Mouse (Mus musculus) limb, embryonic 13.5 days (tissue): ENCODE measurements around the gene Zfp579. TPM values are rescaled to one million over a fixed set of nuclear protein-coding genes. Genes with fewer than 3 reads are reported as not detected.
"Not testable (repeated sequence)": the region's sequence is repeated elsewhere in the genome, so short reads cannot be mapped to it uniquely, and the experiment has no call there.

ENCODE experiments used
- ATAC-seq: fragments of 200-750 bp; cut with Nextera tagmentation; 2 replicates; pipeline ENCODE4 v1.8.0; 2017; ENCODE audit warnings: low read depth, moderate number of reproducible peaks, moderate TSS enrichment; ENCODE audit not compliant: low FRiP score
- H3K27ac ChIP-seq: fragments of 300-500 bp; sonication (generic); 2 replicates; pipeline ENCODE4 v1.5.1; 2015; ENCODE audit warnings: inconsistent platforms, mild to moderate bottlenecking, moderate library complexity
- H3K27me3 ChIP-seq: fragments of 300-500 bp; sonication (generic); 2 replicates; pipeline ENCODE4 v1.6.1; 2015; ENCODE audit warnings: mild to moderate bottlenecking, inconsistent platforms
- H3K36me3 ChIP-seq: fragments of 300-500 bp; sonication (generic); 2 replicates; pipeline ENCODE4 v1.6.1; 2015; ENCODE audit warnings: inconsistent platforms, mild to moderate bottlenecking, moderate library complexity
- H3K4me1 ChIP-seq: fragments of 300-500 bp; sonication (generic); 2 replicates; pipeline ENCODE4 v1.6.1; 2015; ENCODE audit warnings: inconsistent platforms
- H3K4me2 ChIP-seq: fragments of 300-500 bp; sonication (generic); replicated peaks from 2 replicates; pipeline ENCODE4 v1.6.1; 2015; ENCODE audit warnings: inconsistent platforms, mild to moderate bottlenecking, moderate library complexity
- H3K4me3 ChIP-seq: fragments of 300-500 bp; sonication (generic); 2 replicates; pipeline ENCODE4 v1.5.1; 2015; ENCODE audit warnings: moderate library complexity, mild to moderate bottlenecking, inconsistent platforms
- H3K9ac ChIP-seq: fragments of 300-500 bp; sonication (generic); 2 replicates; pipeline ENCODE4 v1.6.1; 2015; ENCODE audit warnings: mild to moderate bottlenecking, inconsistent platforms
- H3K9me3 ChIP-seq: fragments of 300-500 bp; sonication (generic); 2 replicates; pipeline ENCODE4 v1.6.1; 2016; ENCODE audit warnings: inconsistent platforms
- WGBS: fragments of 180-500 bp; shearing (Covaris S2); methylation state at CpG from one replicate; pipeline ENCODE4 v1.1.7; 2015; 5-methylcytosine and 5-hydroxymethylcytosine counted together
- polyA plus RNA-seq: library from polyadenylated mRNA; unstranded; fragments of >200 nt; fragmentation: Nextera tagmentation; extraction: Ambion mirVana; gene quantifications from 2 replicates; pipeline ENCODE4 v1.2.1, GENCODE M21; 2015

Zfp579 gene
- polyA plus RNA-seq, 1 experiment from 2014 or later: 35.3 TPM

DNA sequence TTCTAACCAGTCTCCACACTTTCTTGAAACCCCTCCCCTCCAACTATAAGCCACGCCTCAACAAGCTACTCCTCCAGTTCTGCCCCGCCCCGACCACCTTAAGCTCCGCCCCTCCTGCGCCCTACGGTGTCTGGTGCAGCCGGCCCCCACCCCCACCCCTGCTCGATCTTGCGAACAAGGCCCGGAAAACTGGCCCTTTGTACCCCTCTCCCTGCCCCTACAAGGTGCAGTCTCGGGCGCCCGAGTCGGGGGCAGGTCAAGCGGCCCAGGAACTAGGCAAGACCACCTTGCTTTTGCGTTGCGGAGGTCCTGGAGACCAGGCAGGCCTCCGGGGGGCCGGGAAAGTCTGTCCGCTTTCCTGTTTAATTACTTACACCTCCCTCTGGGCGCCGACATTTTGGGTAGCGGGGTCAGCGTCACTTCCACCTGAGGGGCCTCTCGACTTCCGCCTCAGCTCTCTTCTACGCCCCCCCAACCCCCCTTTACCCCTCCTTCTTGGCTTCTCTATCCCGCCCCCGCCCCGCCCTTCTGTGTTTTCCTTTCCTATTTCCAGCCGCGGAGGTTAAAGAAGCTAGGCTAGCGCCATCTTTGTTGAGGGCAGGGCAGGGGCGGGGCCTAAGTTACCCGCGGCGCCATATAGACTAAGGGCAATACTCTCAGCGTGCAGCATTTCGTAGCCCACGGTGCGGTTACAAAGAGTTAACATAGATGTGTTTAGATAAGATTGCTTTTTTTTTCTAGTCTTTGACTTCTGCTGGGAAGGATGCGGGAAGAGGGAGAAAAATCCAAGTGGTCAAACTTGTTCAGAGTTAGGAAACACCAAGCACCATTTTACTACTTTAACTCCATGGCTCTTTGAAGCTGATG, 18.5 kb upstream of the Zfp579 start, which contains the start of the genes Zfp524 and Fiz1:
Gene Zfp524 (plus strand): TSS at position 165 of the 867 bp plus-strand sequence.
Gene Fiz1 (minus strand): TSS at position 447 of the 867 bp plus-strand sequence.
- Histone ChIP-seq H3K4me3 (peak within 1 kb of the TSS; percentile 68), H3K4me2 (peak within 1 kb of the TSS; percentile 70), H3K9me3 (no peaks in the 10 kb centered on the region), H3K27ac (peak within 1 kb of the TSS; percentile 99), H3K27me3 (no peaks in the 10 kb centered on the region), H3K36me3 (peaks cover 52% of the 10 kb centered on the region), H3K9ac (peak within 1 kb of the TSS; percentile 83), H3K4me1 (peaks cover 14% of the 10 kb centered on the region)
- WGBS: under 1% methylated on average over 41 of the region's 42 CpGs
- peak; percentile 82 for ATAC-seq

GRCm38 (mm10) chr7:5012681-5013513, 16.9 kb upstream of the Zfp579 start:
- no peaks in the 10 kb centered on the region for H3K27me3 ChIP-seq
- H3K9me3 ChIP-seq: peaks cover 5% of the 10 kb centered on the region; the same call in 1 of the 2 replicates

DNA sequence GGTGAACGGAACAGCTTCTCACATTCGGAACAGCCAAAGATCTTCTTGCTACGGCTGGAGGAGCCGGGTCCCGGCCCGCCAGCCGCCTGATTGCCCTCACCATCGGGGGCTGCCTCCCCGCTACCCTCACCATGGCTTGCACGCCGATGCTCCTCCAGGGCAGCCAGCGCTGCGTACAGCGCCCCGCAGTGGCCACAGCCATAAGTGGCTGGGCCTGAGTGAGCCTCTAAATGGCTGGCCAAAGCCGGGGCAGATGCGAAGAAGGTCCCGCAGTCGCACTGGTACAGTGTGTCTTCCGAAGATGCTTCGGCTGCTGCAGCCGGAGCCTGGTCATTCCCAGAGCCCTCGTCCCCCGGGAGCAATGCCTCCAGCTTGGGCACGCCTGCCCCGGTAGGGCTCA, 12.3 kb upstream of the Zfp579 start:
- Histone ChIP-seq H3K9ac (no peak overlapping the region), H3K27me3 (no peaks in the 10 kb centered on the region), H3K4me3 (no peak overlapping the region), H3K27ac (no peak overlapping the region), H3K36me3 (peaks cover 74% of the 10 kb centered on the region), H3K4me2 (no peak overlapping the region), H3K4me1 (peaks cover 3% of the 10 kb centered on the region; the same call in 1 of the 2 replicates), H3K9me3 (peaks cover 5% of the 10 kb centered on the region; the same call in 1 of the 2 replicates)
- no peak for ATAC-seq
- 96% methylated on average over 26 of the region's 26 CpGs for WGBS

More at GRCm38 (mm10) chr7:5012681-5013513, 16.9 kb upstream of the Zfp579 start:
- WGBS: 92% methylated on average over 27 of the region's 27 CpGs
- Histone ChIP-seq H3K9ac (no peak overlapping the region), H3K4me3 (peak overlapping the region; percentile 68), H3K4me2 (peak overlapping the region; percentile 62), H3K36me3 (peaks cover 65% of the 10 kb centered on the region), H3K27ac (no peak overlapping the region), H3K4me1 (peaks cover 10% of the 10 kb centered on the region)
- no peak for ATAC-seq

DNA sequence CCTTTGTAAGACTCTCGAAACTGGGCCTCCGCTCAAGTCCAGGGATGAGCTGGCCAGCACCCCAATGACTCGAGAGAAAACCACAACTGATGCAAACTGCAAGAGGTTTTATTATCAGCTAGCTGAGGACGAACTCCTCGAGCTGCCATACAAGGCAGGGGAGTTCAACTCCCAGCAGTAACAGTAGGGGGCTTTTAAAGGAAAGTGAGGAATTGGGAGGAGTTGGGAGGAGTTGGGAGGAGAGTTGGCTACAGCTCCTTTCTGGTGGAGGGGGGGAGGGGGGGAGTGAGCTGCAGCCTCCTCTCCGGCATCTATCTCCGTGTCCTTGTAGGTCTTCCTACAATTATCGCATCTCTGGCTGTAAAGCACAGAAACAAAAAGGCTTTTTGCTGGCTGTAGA, 6.9 kb upstream of the Zfp579 start:
- peaks cover 21% of the 10 kb centered on the region for H3K36me3 ChIP-seq
- H3K27me3 ChIP-seq, H3K27ac ChIP-seq, H3K4me2 ChIP-seq, H3K4me3 ChIP-seq, H3K9me3 ChIP-seq, ATAC-seq, H3K4me1 ChIP-seq, H3K9ac ChIP-seq: not testable (repeated sequence)
- 63% methylated on average over 8 of the region's 8 CpGs for WGBS

GRCm38 (mm10) chr7:4999876-5000275, 3.9 kb upstream of the Zfp579 start:
- ATAC-seq: no peak
- Histone ChIP-seq H3K4me2 (no peak overlapping the region), H3K4me3 (no peak overlapping the region), H3K27me3 (peaks cover 3% of the 10 kb centered on the region; the same call in 1 of the 2 replicates), H3K4me1 (peaks cover 14% of the 10 kb centered on the region), H3K9me3 (no peaks in the 10 kb centered on the region), H3K36me3 (no peaks in the 10 kb centered on the region), H3K9ac (no peak overlapping the region), H3K27ac (no peak overlapping the region)
- 69% methylated on average over 2 of the region's 2 CpGs for WGBS

DNA sequence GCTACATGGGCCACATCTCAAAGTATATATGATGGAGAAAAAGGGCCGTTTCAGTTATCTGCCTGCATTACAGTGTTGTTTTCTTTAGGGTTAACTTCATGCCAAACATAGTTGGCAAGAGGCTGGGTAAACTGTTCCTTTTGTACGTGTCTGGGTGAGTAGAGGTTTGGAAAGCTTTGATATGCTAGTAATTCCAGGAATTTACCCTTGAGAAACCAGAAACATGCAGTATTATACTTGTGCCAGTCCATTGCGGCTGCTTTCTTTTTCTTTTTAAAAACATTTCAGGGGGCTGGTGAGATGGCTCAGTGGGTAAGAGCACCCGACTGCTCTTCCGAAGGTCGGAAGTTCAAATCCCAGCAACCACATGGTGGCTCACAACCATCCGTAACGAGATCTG, 976 bp upstream of the Zfp579 start:
- ATAC-seq: no peak
- peak overlapping the region; percentile 83 for H3K9ac ChIP-seq

DNA sequence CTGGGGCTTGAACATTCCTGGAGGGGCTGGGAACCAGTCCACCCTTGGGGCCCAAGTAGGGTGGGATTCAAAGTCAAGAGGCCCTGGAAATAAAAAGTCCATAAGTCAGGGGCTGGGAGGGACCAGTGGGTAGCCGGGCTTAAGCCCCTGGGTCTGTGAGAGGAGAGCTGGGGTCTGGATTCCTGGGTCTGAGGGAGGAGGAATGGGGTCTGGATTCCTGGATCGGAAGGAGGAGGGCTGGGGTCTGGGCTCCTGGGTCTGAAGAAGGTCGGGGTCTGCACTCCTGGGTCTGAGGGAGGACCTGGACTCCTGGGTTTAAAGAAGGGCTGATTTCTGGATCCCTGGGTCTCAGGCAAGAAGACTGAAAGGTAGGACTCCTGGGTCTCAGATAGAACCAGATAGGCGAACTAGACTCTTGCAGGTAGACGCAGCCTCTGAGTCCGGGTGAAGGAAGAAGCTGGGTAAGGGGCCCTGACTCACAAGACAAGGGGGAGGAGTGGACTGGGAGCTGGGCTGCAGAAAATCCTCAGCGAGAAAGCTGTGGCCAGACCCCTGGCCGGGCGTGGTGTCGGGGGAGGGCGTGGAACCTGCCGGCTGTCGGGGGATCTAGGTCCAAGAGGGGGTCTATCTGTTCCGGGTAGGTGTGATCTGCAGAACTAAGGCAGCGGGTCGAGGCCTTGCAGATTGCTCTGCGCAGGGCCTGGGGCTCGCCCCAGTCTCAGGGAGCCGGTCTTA, 523 bp downstream of the Zfp579 start:
- H3K36me3 ChIP-seq: peaks cover 35% of the 10 kb centered on the region
- H3K4me3 ChIP-seq: peak overlapping the region; percentile 81
- peaks cover 27% of the 10 kb centered on the region for H3K4me1 ChIP-seq
- peak overlapping the region; percentile 39; the same call in 1 of the 2 replicates for H3K27ac ChIP-seq
- H3K9me3 ChIP-seq: peaks cover 9% of the 10 kb centered on the region; the same call in 1 of the 2 replicates
- H3K27me3 ChIP-seq: peaks cover 25% of the 10 kb centered on the region
- peak; percentile 68; the same call in 1 of the 2 replicates for ATAC-seq
- H3K9ac ChIP-seq: peak overlapping the region; percentile 83
- H3K4me2 ChIP-seq: peak overlapping the region; percentile 85
- 7% methylated on average over 19 of the region's 19 CpGs for WGBS

More for the DNA sequence above, 976 bp upstream of the Zfp579 start:
- peaks cover 27% of the 10 kb centered on the region for H3K4me1 ChIP-seq
- H3K27ac ChIP-seq: no peak overlapping the region
- H3K27me3 ChIP-seq: peaks cover 25% of the 10 kb centered on the region
- 65% methylated on average over 8 of the region's 8 CpGs for WGBS
- H3K9me3 ChIP-seq: no peaks in the 10 kb centered on the region
- H3K4me3 ChIP-seq: peak overlapping the region; percentile 81
- H3K4me2 ChIP-seq: peak overlapping the region; percentile 85
- H3K36me3 ChIP-seq: peaks cover 26% of the 10 kb centered on the region

- H3K9me3 ChIP-seq: peaks cover 11% of the 10 kb centered on the region; the same call in 1 of the 2 replicates
- ATAC-seq: no peak
- peaks cover 27% of the 10 kb centered on the region for H3K4me1 ChIP-seq
- peak overlapping the region; percentile 85 for H3K4me2 ChIP-seq
- H3K36me3 ChIP-seq: peaks cover 35% of the 10 kb centered on the region
- H3K4me3 ChIP-seq: peak overlapping the region; percentile 81
- no peak overlapping the region for H3K27ac ChIP-seq
- H3K27me3 ChIP-seq: peaks cover 25% of the 10 kb centered on the region
- H3K9ac ChIP-seq: peak overlapping the region; percentile 83
- 46% methylated on average over 59 of the region's 59 CpGs for WGBS
Measured at GRCm38 (mm10) chr7:4993999-4994788, 1.8 kb downstream of the Zfp579 start.

GRCm38 (mm10) chr7:4993347-4993998, 2.5 kb downstream of the Zfp579 start:
- peak overlapping the region; percentile 81 for H3K4me3 ChIP-seq
- H3K4me2 ChIP-seq: peak overlapping the region; percentile 85
- H3K9me3 ChIP-seq: peaks cover 11% of the 10 kb centered on the region; the same call in 1 of the 2 replicates
- H3K4me1 ChIP-seq: peaks cover 27% of the 10 kb centered on the region
- no peak overlapping the region for H3K27ac ChIP-seq
- peak overlapping the region; percentile 83 for H3K9ac ChIP-seq
- 33% methylated on average over 53 of the region's 55 CpGs for WGBS
- H3K36me3 ChIP-seq: peaks cover 35% of the 10 kb centered on the region
- H3K27me3 ChIP-seq: peaks cover 25% of the 10 kb centered on the region
- no peak for ATAC-seq

DNA sequence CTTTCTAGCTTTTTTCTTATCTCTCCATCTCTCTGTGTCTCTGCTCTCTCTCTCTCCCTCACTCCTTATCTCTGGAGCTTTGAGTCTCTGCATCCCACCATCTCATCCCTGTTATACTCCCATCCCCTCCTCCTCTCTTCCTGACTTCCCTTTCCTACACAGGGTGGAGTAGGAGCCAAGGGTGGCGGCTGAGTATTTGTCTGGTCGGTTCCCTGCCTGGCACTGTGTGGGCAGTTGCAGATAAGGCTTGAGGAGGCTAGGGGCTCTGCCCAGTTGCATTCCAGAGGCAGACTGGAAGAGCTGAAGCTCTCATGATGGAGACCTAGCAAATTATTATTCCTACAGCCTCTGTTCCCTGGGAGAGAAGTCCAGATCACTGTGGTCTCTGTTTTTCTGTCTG, 7.7 kb downstream of the Zfp579 start:
- WGBS: 68% methylated on average over 2 of the region's 2 CpGs
- H3K9me3 ChIP-seq: peaks cover 11% of the 10 kb centered on the region; the same call in 1 of the 2 replicates
- no peak for ATAC-seq

More for the DNA sequence above, 7.7 kb downstream of the Zfp579 start:
- no peak overlapping the region for H3K4me2 ChIP-seq
- peaks cover 9% of the 10 kb centered on the region for H3K27me3 ChIP-seq
- H3K9ac ChIP-seq: no peak overlapping the region
- no peaks in the 10 kb centered on the region for H3K4me1 ChIP-seq
- H3K27ac ChIP-seq: no peak overlapping the region
- H3K36me3 ChIP-seq: peaks cover 22% of the 10 kb centered on the region
- H3K4me3 ChIP-seq: no peak overlapping the region
